Mouse (Mus musculus) liver, embryonic 14.5 days (tissue): ENCODE data around the gene Dusp22.

ENCODE experiments used
- CTCF ChIP-seq: IDR thresholded peaks from 2 replicates; pipeline ENCODE4 v1.5.1; 2016; ENCODE audit warnings: antibody characterized with exemption, low read depth, control low read depth
- EP300 ChIP-seq: IDR thresholded peaks from 2 replicates; pipeline ENCODE4 v1.6.1; 2016; ENCODE audit warnings: antibody characterized with exemption, low read depth

GRCm38 (mm10) chr13:30695232-30695631 is 35.4 kb downstream of the Dusp22 start:
- TF ChIP-seq EP300 (no peak), CTCF (no peak)
